Mouse (Mus musculus): ENCODE data around the gene Plekho1. TPM values are rescaled to one million over a fixed set of nuclear protein-coding genes. Genes with fewer than 3 reads are reported as not detected.

Gene Plekho1
- polyA plus RNA-seq, 1 experiment: not detected

DNA sequence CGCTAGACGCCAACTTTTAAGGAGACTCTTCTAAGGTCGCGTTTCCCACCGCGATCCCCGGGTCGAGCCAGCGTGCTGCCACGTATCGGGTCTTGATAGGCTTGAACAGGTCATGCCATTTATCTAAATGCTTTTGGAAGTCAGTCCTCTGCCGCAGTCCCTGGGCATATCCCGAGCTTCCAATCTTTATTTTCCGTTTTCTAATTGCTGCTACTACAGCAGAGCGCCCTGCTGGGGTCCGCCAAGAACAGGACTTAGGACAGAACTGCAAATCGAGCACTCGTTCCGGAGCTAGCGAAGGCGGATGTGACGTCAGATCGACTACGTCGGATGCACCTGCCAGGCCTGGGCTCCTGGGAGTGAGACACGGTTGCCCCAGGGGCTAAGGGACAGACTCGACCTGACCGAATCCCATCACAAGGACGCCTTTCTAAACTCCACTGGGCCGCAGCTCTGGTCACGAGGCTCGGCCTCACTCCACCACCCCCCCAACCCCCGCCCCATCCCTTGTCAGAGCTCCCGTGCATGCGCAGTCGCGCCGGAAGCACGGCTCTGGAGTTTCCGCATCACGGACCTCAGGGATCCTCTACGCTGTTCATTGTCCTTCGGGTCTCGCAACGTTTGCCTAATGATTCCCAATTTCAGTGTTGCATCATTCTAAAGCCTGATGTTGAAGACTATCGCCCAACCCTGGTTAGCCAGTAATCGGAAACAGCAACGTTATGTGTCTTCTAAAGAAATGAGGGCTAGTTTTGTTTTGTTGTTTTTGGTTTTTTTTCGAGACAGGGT lies 44.8 kb downstream of the Plekho1 start:
- TF ChIP-seq CTCF (IDR thresholded peaks at IDR 0.05; ENCODE audit: insufficient read depth, low read depth, low read length): no peak
- peak; percentile 96 for TF ChIP-seq POLR2A (IDR thresholded peaks at IDR 0.05; ENCODE audit: insufficient read depth, low read depth, low read length)
- Histone ChIP-seq H3K4me3 (ENCODE audit: insufficient read depth, low read depth, low read length) (peak overlapping the region; percentile 66), H3K27ac (ENCODE audit: insufficient read depth, low read depth, low read length) (peak overlapping the region; percentile 97), H3K4me1 (ENCODE audit: control insufficient read depth, insufficient read depth, low read length) (peaks cover 3% of the 10 kb centered on the region; the same call in 1 of the 2 replicates)
- WGBS: under 1% methylated on average over 49 of the region's 49 CpGs

DNA sequence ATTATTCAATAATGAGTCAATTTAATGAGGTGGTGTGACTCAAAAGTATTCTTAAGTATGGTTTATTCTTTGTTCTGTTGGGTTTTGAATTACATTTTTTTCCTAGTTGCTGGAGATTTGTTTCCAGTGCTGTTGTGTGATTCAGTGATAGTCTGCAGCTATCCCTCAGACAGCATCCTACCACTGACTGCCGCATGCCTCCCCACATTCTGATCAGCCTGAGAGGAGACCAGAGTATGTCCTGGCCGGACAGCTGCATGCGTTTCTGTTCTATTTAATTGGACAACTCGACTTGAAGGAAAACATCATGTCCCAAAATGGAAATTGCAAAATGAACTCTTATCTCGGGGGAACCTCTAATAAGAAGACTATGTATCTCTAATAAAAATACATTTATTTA lies 47.5 kb downstream of the Plekho1 start:
- Histone ChIP-seq H3K4me1 (ENCODE audit: control insufficient read depth, insufficient read depth, low read length) (peaks cover 3% of the 10 kb centered on the region; the same call in 1 of the 2 replicates), H3K4me3 (ENCODE audit: insufficient read depth, low read depth, low read length) (no peak overlapping the region), H3K27ac (ENCODE audit: insufficient read depth, low read depth, low read length) (no peak overlapping the region)
- 87% methylated on average over 5 of the region's 5 CpGs for WGBS
- TF ChIP-seq CTCF (IDR thresholded peaks at IDR 0.05; ENCODE audit: insufficient read depth, low read depth, low read length): no peak
- no peak for TF ChIP-seq POLR2A (IDR thresholded peaks at IDR 0.05; ENCODE audit: insufficient read depth, low read depth, low read length)

DNA sequence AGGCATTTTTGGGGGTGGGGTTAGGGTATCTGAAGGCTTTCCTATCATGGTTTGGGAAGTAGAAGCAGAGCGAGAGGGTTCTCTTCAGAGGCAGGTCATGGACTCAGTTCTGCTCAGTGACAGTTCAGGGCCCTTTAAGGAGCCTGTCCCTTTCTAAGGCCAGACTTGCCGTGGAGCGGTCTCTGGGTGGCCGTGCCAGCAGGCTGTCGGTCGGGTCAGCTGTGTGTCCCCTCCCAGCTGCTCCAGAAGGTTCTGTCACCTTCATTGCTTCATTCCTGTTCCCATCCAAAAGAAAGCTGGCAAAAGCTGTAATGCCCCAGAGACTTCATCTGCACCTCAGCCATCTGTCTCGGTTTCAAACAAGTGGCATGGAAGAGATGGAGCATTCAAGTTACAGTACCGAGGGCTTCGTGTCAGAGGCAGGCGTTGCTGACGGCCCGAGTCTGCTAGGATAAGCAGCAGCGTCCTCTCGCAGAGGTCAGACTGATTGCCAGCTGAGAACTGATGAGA lies 50.0 kb downstream of the Plekho1 start:
- 83% methylated on average over 14 of the region's 14 CpGs for WGBS
- H3K4me3 ChIP-seq (ENCODE audit: insufficient read depth, low read depth, low read length): no peak overlapping the region
- H3K27ac ChIP-seq (ENCODE audit: insufficient read depth, low read depth, low read length): no peak overlapping the region
- TF ChIP-seq CTCF (IDR thresholded peaks at IDR 0.05; ENCODE audit: insufficient read depth, low read depth, low read length) (no peak), POLR2A (IDR thresholded peaks at IDR 0.05; ENCODE audit: insufficient read depth, low read depth, low read length) (no peak)
- H3K4me1 ChIP-seq (ENCODE audit: control insufficient read depth, insufficient read depth, low read length): no peaks in the 10 kb centered on the region

GRCm38 (mm10) chr3:95944742-95945141 lies 51.1 kb downstream of the Plekho1 start:
- H3K4me3 ChIP-seq (ENCODE audit: insufficient read depth, low read depth, low read length): no peak overlapping the region
- no peak overlapping the region for H3K27ac ChIP-seq (ENCODE audit: insufficient read depth, low read depth, low read length)
- H3K4me1 ChIP-seq (ENCODE audit: control insufficient read depth, insufficient read depth, low read length): no peaks in the 10 kb centered on the region
- WGBS: 86% methylated on average over 8 of the region's 8 CpGs
- TF ChIP-seq POLR2A (IDR thresholded peaks at IDR 0.05; ENCODE audit: insufficient read depth, low read depth, low read length) (no peak), CTCF (IDR thresholded peaks at IDR 0.05; ENCODE audit: insufficient read depth, low read depth, low read length) (no peak)

DNA sequence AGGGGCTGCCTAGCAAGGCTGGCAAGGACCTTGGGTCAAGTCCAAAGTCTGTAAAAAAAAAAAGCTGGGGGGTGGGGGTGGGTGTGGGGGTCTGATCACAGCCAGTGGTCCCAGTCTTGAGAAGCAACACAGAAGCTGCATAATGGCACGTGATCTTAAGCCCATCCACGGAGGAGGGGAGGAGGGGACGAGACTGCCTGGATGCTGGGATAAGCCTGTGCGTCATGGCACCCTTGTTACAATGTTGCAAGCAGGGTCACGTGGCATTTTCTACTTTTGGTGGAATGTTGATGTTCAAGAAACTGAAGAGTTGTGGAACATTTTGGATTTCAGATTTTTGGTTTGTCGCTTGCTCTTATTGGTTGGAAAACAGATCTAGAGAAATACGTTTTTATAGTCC lies 52.6 kb downstream of the Plekho1 start:
- TF ChIP-seq POLR2A (IDR thresholded peaks at IDR 0.05; ENCODE audit: insufficient read depth, low read depth, low read length) (no peak), CTCF (IDR thresholded peaks at IDR 0.05; ENCODE audit: insufficient read depth, low read depth, low read length) (no peak)
- H3K4me1 ChIP-seq (ENCODE audit: control insufficient read depth, insufficient read depth, low read length): no peaks in the 10 kb centered on the region
- no peak overlapping the region for H3K27ac ChIP-seq (ENCODE audit: insufficient read depth, low read depth, low read length)
- 90% methylated on average over 7 of the region's 7 CpGs for WGBS
- no peak overlapping the region for H3K4me3 ChIP-seq (ENCODE audit: insufficient read depth, low read depth, low read length)

DNA sequence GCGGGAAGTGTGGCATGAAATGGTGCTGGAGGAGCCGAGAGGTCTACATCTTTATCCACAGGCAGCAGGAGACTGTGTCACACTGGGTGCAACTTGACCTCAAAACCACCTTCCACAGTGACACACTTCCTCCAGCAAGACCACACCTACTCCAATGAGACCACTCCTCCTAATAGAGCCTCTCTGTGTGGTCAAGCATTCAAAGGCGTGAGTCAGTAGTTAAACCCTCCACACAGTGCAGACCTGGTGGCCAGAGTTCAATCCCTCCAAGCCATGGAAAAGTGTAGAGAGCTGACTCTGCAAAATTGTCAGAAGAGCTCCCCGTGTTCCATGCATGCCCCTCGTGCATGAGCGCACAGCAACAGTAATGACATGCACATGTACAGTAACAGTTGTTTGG lies 53.1 kb downstream of the Plekho1 start:
- no peak for TF ChIP-seq POLR2A (IDR thresholded peaks at IDR 0.05; ENCODE audit: insufficient read depth, low read depth, low read length)
- no peak for TF ChIP-seq CTCF (IDR thresholded peaks at IDR 0.05; ENCODE audit: insufficient read depth, low read depth, low read length)
- WGBS: 74% methylated on average over 6 of the region's 6 CpGs
- no peak overlapping the region for H3K27ac ChIP-seq (ENCODE audit: insufficient read depth, low read depth, low read length)
- H3K4me3 ChIP-seq (ENCODE audit: insufficient read depth, low read depth, low read length): no peak overlapping the region
- no peaks in the 10 kb centered on the region for H3K4me1 ChIP-seq (ENCODE audit: control insufficient read depth, insufficient read depth, low read length)

- no peak overlapping the region for H3K4me3 ChIP-seq (ENCODE audit: insufficient read depth, low read depth, low read length)
- no peak overlapping the region for H3K27ac ChIP-seq (ENCODE audit: insufficient read depth, low read depth, low read length)
- TF ChIP-seq POLR2A (IDR thresholded peaks at IDR 0.05; ENCODE audit: insufficient read depth, low read depth, low read length) (no peak), CTCF (IDR thresholded peaks at IDR 0.05; ENCODE audit: insufficient read depth, low read depth, low read length) (no peak)
- WGBS: 92% methylated on average over 15 of the region's 15 CpGs
- H3K4me1 ChIP-seq (ENCODE audit: control insufficient read depth, insufficient read depth, low read length): no peaks in the 10 kb centered on the region
These were observed 57.0 kb downstream of the Plekho1 start for GRCm38 (mm10) chr3:95938835-95939234.

Other genes with a start within 250 kb of the Plekho1 start
- gene Tars2, start 235.8 kb downstream of the Plekho1 start, polyA plus RNA-seq (2012; ENCODE audit: insufficient read depth, insufficient read length, low replicate concordance, missing spikeins): not detected in 2 replicates
- 146 TPM in 1 of 2 replicates, not detected in the other for gene Rprd2, start 177.1 kb downstream of the Plekho1 start, polyA plus RNA-seq (2012; ENCODE audit: insufficient read depth, insufficient read length, low replicate concordance, missing spikeins)
- 314 TPM in 1 of 2 replicates, not detected in the other for gene Prpf3, start 140.1 kb downstream of the Plekho1 start, polyA plus RNA-seq (2012; ENCODE audit: insufficient read depth, insufficient read length, low replicate concordance, missing spikeins)
- not detected in 2 replicates for gene Mrps21, start 124.5 kb downstream of the Plekho1 start, polyA plus RNA-seq (2012; ENCODE audit: insufficient read depth, insufficient read length, low replicate concordance, missing spikeins)
- gene Ciart, start 113.8 kb downstream of the Plekho1 start, polyA plus RNA-seq (2012; ENCODE audit: insufficient read depth, insufficient read length, low replicate concordance, missing spikeins): not detected in 2 replicates
- gene BC028528, start 104.0 kb downstream of the Plekho1 start, polyA plus RNA-seq (2012; ENCODE audit: insufficient read depth, insufficient read length, low replicate concordance, missing spikeins): not detected in 2 replicates
- gene Aph1a, start 102.0 kb downstream of the Plekho1 start, polyA plus RNA-seq (2012; ENCODE audit: insufficient read depth, insufficient read length, low replicate concordance, missing spikeins): not detected in 2 replicates
- not detected in 2 replicates for gene Car14, start 91.3 kb downstream of the Plekho1 start, polyA plus RNA-seq (2012; ENCODE audit: insufficient read depth, insufficient read length, low replicate concordance, missing spikeins)
- gene Anp32e, start 66.8 kb downstream of the Plekho1 start, polyA plus RNA-seq (2012; ENCODE audit: insufficient read depth, insufficient read length, low replicate concordance, missing spikeins): 541 and 1,043 TPM in 2 replicates
- not detected in 2 replicates for gene Vps45, start 62.5 kb upstream of the Plekho1 start, polyA plus RNA-seq (2012; ENCODE audit: insufficient read depth, insufficient read length, low replicate concordance, missing spikeins)
- gene Otud7b, start 108.5 kb upstream of the Plekho1 start, polyA plus RNA-seq (2012; ENCODE audit: insufficient read depth, insufficient read length, low replicate concordance, missing spikeins): not detected in 2 replicates
- not detected in 2 replicates for gene Mtmr11, start 166.0 kb upstream of the Plekho1 start, polyA plus RNA-seq (2012; ENCODE audit: insufficient read depth, insufficient read length, low replicate concordance, missing spikeins)
- gene Sf3b4, start 176.3 kb upstream of the Plekho1 start, polyA plus RNA-seq (2012; ENCODE audit: insufficient read depth, insufficient read length, low replicate concordance, missing spikeins): not detected in 2 replicates
- gene Sv2a, start 185.2 kb upstream of the Plekho1 start, polyA plus RNA-seq (2012; ENCODE audit: insufficient read depth, insufficient read length, low replicate concordance, missing spikeins): 106 TPM in 1 of 2 replicates, not detected in the other
- gene Bola1, start 223.7 kb upstream of the Plekho1 start, polyA plus RNA-seq (2012; ENCODE audit: insufficient read depth, insufficient read length, low replicate concordance, missing spikeins): not detected in 2 replicates
- gene Hist2h2ab, start 223.9 kb upstream of the Plekho1 start, polyA plus RNA-seq (2012; ENCODE audit: insufficient read depth, insufficient read length, low replicate concordance, missing spikeins): not detected in 2 replicates
- not detected in 2 replicates for gene Hist2h2ac, start 224.9 kb upstream of the Plekho1 start, polyA plus RNA-seq (2012; ENCODE audit: insufficient read depth, insufficient read length, low replicate concordance, missing spikeins)
- not detected in 2 replicates for gene Hist2h2be, start 225.1 kb upstream of the Plekho1 start, polyA plus RNA-seq (2012; ENCODE audit: insufficient read depth, insufficient read length, low replicate concordance, missing spikeins)
- not detected in 2 replicates for gene Hist2h3c2, start 243.1 kb upstream of the Plekho1 start, polyA plus RNA-seq (2012; ENCODE audit: insufficient read depth, insufficient read length, low replicate concordance, missing spikeins)
- not detected in 2 replicates for gene Hist2h2aa2, start 244.3 kb upstream of the Plekho1 start, polyA plus RNA-seq (2012; ENCODE audit: insufficient read depth, insufficient read length, low replicate concordance, missing spikeins)
- gene Hist2h2aa1, start 249.5 kb upstream of the Plekho1 start, polyA plus RNA-seq (2012; ENCODE audit: insufficient read depth, insufficient read length, low replicate concordance, missing spikeins): not detected in 2 replicates

Measured in olfactory bulb, adult 2 months (tissue).